Mouse (Mus musculus) brain, embryonic 14.5 days (tissue): Measurements from ENCODE around the gene Rps11.

Source experiments
- CTCF ChIP-seq: fragments of 200-500 bp; IDR thresholded peaks from 2 replicates; pipeline ENCODE4 v1.5.1; 2012; ENCODE audit warnings: inconsistent platforms, mild to moderate bottlenecking, moderate library complexity, borderline replicate concordance; ENCODE audit not compliant: insufficient read depth, insufficient read length; ENCODE audit errors: extremely low read depth
- POLR2A ChIP-seq: fragments of 200-500 bp; IDR thresholded peaks from 2 replicates; pipeline ENCODE4 v1.6.1; 2012; ENCODE audit warnings: mild to moderate bottlenecking, inconsistent platforms, borderline replicate concordance; ENCODE audit not compliant: poor library complexity, insufficient read depth, insufficient read length, severe bottlenecking; ENCODE audit errors: extremely low read depth

DNA sequence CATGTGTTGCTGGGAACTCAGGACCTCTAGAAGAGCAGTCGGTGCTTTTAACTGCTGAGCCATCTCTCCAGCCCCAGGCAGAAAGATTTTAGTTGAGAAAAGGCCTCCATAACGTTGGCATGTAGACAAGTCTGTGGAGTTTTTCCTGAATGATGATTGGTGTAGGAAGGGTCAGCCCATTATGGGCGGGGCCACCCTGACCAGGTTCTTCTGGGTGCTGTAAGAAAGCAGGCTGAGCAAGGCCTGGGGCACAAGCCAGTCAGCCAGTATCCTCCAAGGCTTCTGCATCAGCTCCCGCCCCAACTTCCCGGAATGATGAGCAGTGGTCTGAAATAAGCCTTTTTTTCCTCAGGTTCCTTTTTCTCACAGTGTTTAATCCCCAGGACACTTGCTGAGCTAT lies 43.2 kb downstream of the Rps11 start:
- TF ChIP-seq CTCF (no peak), POLR2A (no peak)
